Mouse (Mus musculus) liver, postnatal 0 days (tissue): Measurements from ENCODE around the gene Zfp37.

Experiments
- CTCF ChIP-seq: sonication (generic); IDR thresholded peaks from 2 replicates; pipeline ENCODE4 v1.5.1; 2016; ENCODE audit warnings: antibody characterized with exemption, low read depth
- EP300 ChIP-seq: IDR thresholded peaks from 2 replicates; pipeline ENCODE4 v1.6.1; 2016; ENCODE audit warnings: antibody characterized with exemption, low read depth, mild to moderate bottlenecking

GRCm38 (mm10) chr4:62256931-62257330 is 26.1 kb upstream of the Zfp37 start:
- TF ChIP-seq CTCF (no peak), EP300 (no peak)
